14 mouse cellular contexts compared by ENCODE assay signal in the genomic region with DNA sequence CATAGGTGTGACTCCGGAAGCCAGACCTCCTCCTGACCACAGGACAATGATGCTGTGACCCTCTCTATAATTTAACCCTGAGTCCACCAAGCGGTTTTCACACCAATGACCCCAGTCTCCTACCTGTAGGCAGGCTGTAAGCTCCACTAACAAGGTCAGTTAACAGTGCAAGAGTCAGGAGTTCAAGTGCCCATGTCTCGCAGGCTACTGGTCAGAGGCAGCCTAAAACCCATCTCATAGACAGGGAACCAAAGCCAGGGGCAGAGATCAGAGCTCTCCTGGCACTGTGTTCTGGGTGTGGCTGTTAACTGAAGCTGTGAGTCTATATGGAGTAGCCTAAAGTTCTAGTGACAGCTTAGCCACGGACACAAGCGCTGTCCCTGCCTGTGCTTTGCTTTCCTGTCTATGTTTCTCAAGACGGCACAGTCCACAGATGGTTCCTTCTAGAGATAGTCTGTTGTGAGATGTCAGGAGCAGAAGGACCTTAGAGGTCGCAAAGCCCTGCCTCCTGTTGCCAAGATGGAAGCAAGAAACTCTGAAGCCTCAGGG. TPM values are rescaled to one million over a fixed set of nuclear protein-coding genes. Genes with fewer than 3 reads are reported as not detected.
A peak's percentile ranks its signal among the peaks of the same experiment; 100 is the strongest.
DNase-seq lines count a peak whose midpoint lies in the region; ATAC-seq and TF ChIP-seq lines count a peak whose summit lies in the region.
"Had no signal": no experiment of that assay in that cellular context is flagged by ENCODE, and none has a peak within 500 bp of the region (broad histone marks: within the 10 kb centered on the region; RNA-seq: fewer than 3 reads in every experiment).

No protein-coding gene starts in this region.

- no peak for TF ChIP-seq RAD21 in MEL (IDR thresholded peaks at IDR 0.05; ENCODE audit: low read depth, low read length)

- TF ChIP-seq POLR2A in spleen, adult 2 months (IDR thresholded peaks at IDR 0.05; ENCODE audit: low read depth, low read length), result no peak
- peak; percentile 19 to 36; a peak in 2 of 4 replicates for TF ChIP-seq POLR2A in MEL (IDR thresholded peaks at IDR 0.05; ENCODE audit: control insufficient read depth in 1 of 2, insufficient read depth in 1 of 2, low read depth in 1 of 2, low read length in 2 of 2, poor library complexity in 1 of 2)

- no peaks in the 10 kb centered on the region for H3K27me3 ChIP-seq in spleen, adult 2 months (ENCODE audit: control insufficient read depth, insufficient read depth, low read length)
- H3K27me3 ChIP-seq in MEL (ENCODE audit: control insufficient read depth in 1 of 2, insufficient read depth in 2 of 2, low read length in 2 of 2), result no peaks in the 10 kb centered on the region
- peaks cover 2% of the 10 kb centered on the region; the same call in 1 of the 2 replicates for H3K27me3 ChIP-seq in liver, embryonic 15.5 days
- H3K27me3 ChIP-seq in forebrain, embryonic 15.5 days, result no peaks in the 10 kb centered on the region
- H3K27me3 ChIP-seq: embryonic facial prominence, embryonic 15.5 days had no signal

- TF ChIP-seq CTCF in spleen, adult 2 months (IDR thresholded peaks at IDR 0.05; ENCODE audit: extremely low read depth, insufficient read depth, insufficient read length, insufficient replicate concordance), result no peak
- TF ChIP-seq CTCF in MEL (IDR thresholded peaks at IDR 0.05 in 2 of 3, conservative IDR thresholded peaks at IDR 0.05 in 1 of 3; ENCODE audit: control insufficient read depth in 1 of 3, insufficient read depth in 1 of 3, low read depth in 2 of 3, low read length in 3 of 3, poor library complexity in 1 of 3, severe bottlenecking in 1 of 3), result no peak

- no peak overlapping the region for H3K4me3 ChIP-seq in spleen, adult 2 months (ENCODE audit: extremely low read depth, insufficient read depth, insufficient read length)
- H3K4me3 ChIP-seq in MEL (ENCODE audit: control insufficient read depth in 1 of 2, insufficient read depth in 1 of 2, low read depth in 2 of 2, low read length in 2 of 2), result no peak overlapping the region
- H3K4me3 ChIP-seq in liver, embryonic 15.5 days (replicated peaks), result no peak overlapping the region
- no peak overlapping the region for H3K4me3 ChIP-seq in forebrain, embryonic 15.5 days
- H3K4me3 ChIP-seq: embryonic facial prominence, embryonic 15.5 days had no signal

- no peak for DNase-seq in spleen, adult 2 months (ENCODE audit: low read depth in 1 of 2, low spot score in 2 of 2)
- DNase-seq in spleen, postnatal 14 days (ENCODE audit: low spot score in 2 of 2), result no peak
- DNase-seq in MEL (ENCODE audit: low read depth, low spot score), result peak; percentile 53
- no peak for DNase-seq in adrenal gland, adult 2 months
- no peak for DNase-seq in urinary bladder, postnatal 36 days (ENCODE audit: low spot score in 2 of 2)
- DNase-seq: cerebellum, postnatal 36 days; gastrocnemius, postnatal 36 days; heart, postnatal 36 days; kidney, postnatal 36 days had no signal

- peaks cover 27% of the 10 kb centered on the region for H3K36me3 ChIP-seq in spleen, adult 2 months (ENCODE audit: control insufficient read depth, insufficient read depth, low read length)
- no peaks in the 10 kb centered on the region; a peak in 2 of 4 replicates for H3K36me3 ChIP-seq in MEL (ENCODE audit: control insufficient read depth in 1 of 2, insufficient read depth in 2 of 2, low read length in 2 of 2)
- peaks cover 33% of the 10 kb centered on the region for H3K36me3 ChIP-seq in liver, embryonic 15.5 days (replicated peaks)
- no peaks in the 10 kb centered on the region for H3K36me3 ChIP-seq in forebrain, embryonic 15.5 days

- no peaks in the 10 kb centered on the region for H3K9me3 ChIP-seq in MEL (replicated peaks; ENCODE audit: insufficient read depth, low read length)
- H3K9me3 ChIP-seq in liver, embryonic 15.5 days (replicated peaks), result no peaks in the 10 kb centered on the region
- H3K9me3 ChIP-seq in forebrain, embryonic 15.5 days, result no peaks in the 10 kb centered on the region
- H3K9me3 ChIP-seq: embryonic facial prominence, embryonic 15.5 days had no signal

- H3K79me2 ChIP-seq in MEL (ENCODE audit: control insufficient read depth, insufficient read depth, low read length, poor library complexity), result no peaks in the 10 kb centered on the region

- peak; percentile 17 for ATAC-seq in liver, embryonic 15.5 days (ENCODE audit: insufficient read depth)
- no peak for ATAC-seq in forebrain, embryonic 15.5 days (replicated peaks)
- ATAC-seq: intestine, postnatal 0 days had no signal

- no peak overlapping the region for H3K9ac ChIP-seq in MEL (ENCODE audit: control insufficient read depth, low read depth, low read length, poor library complexity, severe bottlenecking)
- peak overlapping the region; percentile 8; the same call in 1 of the 2 replicates for H3K9ac ChIP-seq in liver, embryonic 15.5 days
- no peak overlapping the region for H3K9ac ChIP-seq in forebrain, embryonic 15.5 days (replicated peaks)
- H3K9ac ChIP-seq: embryonic facial prominence, embryonic 15.5 days had no signal

- H3K27ac ChIP-seq in spleen, adult 2 months (ENCODE audit: insufficient read depth, low read length), result peak overlapping the region; percentile 35
- no peak overlapping the region for H3K27ac ChIP-seq in MEL (ENCODE audit: control insufficient read depth, low read depth, low read length)
- peak overlapping the region; percentile 85 for H3K27ac ChIP-seq in liver, embryonic 15.5 days (replicated peaks)
- H3K27ac ChIP-seq in forebrain, embryonic 15.5 days (replicated peaks), result no peak overlapping the region
- H3K27ac ChIP-seq: embryonic facial prominence, embryonic 15.5 days had no signal

- 37% methylated on average over 7 of the region's 7 CpGs for WGBS in spleen, adult 2 months
- WGBS in liver, embryonic 15.5 days (ENCODE audit: insufficient replicate concordance), result 43% methylated on average over 7 of the region's 7 CpGs
- WGBS in forebrain, embryonic 15.5 days, result 82% methylated on average over 7 of the region's 7 CpGs

- no peak for TF ChIP-seq EP300 in MEL (IDR thresholded peaks at IDR 0.05; ENCODE audit: low read depth in 1 of 2, low read length in 2 of 2)

- peaks cover 30% of the 10 kb centered on the region for H3K4me1 ChIP-seq in spleen, adult 2 months (ENCODE audit: control insufficient read depth, insufficient read depth, insufficient read length)
- H3K4me1 ChIP-seq in MEL (ENCODE audit: control insufficient read depth in 1 of 2, insufficient read depth in 2 of 2, low read length in 2 of 2), result peaks cover 0 to 7% of the 10 kb centered on the region in 2 experiments; a peak in 1 of 4 replicates
- H3K4me1 ChIP-seq in liver, embryonic 15.5 days (replicated peaks), result peaks cover 79% of the 10 kb centered on the region
- no peaks in the 10 kb centered on the region for H3K4me1 ChIP-seq in forebrain, embryonic 15.5 days
- H3K4me1 ChIP-seq: embryonic facial prominence, embryonic 15.5 days had no signal

- no peak overlapping the region for H3K4me2 ChIP-seq in liver, embryonic 15.5 days
- H3K4me2 ChIP-seq in forebrain, embryonic 15.5 days (replicated peaks), result no peak overlapping the region
- H3K4me2 ChIP-seq: embryonic facial prominence, embryonic 15.5 days had no signal

TF ChIP-seq in MEL, 35 proteins besides CTCF, POLR2A, EP300 and RAD21 (continues in another document):
- TF ChIP-seq CHD2 (IDR thresholded peaks at IDR 0.05; ENCODE audit: low read length), result 0 out of 2 replicates have a peak, but pooled peaks have one; percentile 34
- 0 out of 2 replicates have a peak, but pooled peaks have one; percentile 3 for TF ChIP-seq BHLHE40 (IDR thresholded peaks at IDR 0.05; ENCODE audit: borderline replicate concordance, low read depth, low read length)
- peak; percentile 70 for TF ChIP-seq POLR2AphosphoS2 (IDR thresholded peaks at IDR 0.05; ENCODE audit: low read length)
- no peak for TF ChIP-seq ZNF384 (IDR thresholded peaks at IDR 0.05; ENCODE audit: low read depth, low read length)

RNA-seq across cellular contexts. Expression of a gene that starts 9.3 kb away (rescaled TPM):
- 991 and 1,064 TPM in 2 replicates for polyA plus RNA-seq in spleen, adult 2 months (2012; rRNA removed)
- 139 and 156 TPM in 2 replicates for total RNA-seq in MEL (2012; rRNA removed)
- polyA plus RNA-seq in MEL (2012; ENCODE audit: insufficient read depth in 1 of 2, insufficient read length in 2 of 2, low read depth in 1 of 2, low replicate concordance in 2 of 2, missing spikeins in 1 of 2), result 100 to 1,000 TPM in 1 of 2 experiments, not detected in 1; 724 TPM
- polyA plus RNA-seq in liver, embryonic 15.5 days (2015; fragmentation: Nextera tagmentation; extraction: Ambion mirVana), result 734 and 787 TPM in 2 replicates
- total RNA-seq in adrenal gland, adult 2 months (2021), result 100 to 1,000 TPM; 187 to 254 TPM
- 315 and 432 TPM in 2 replicates for polyA plus RNA-seq in adrenal gland, adult 2 months (2012; rRNA removed)
- polyA plus RNA-seq in forebrain, embryonic 15.5 days (2015; fragmentation: Nextera tagmentation; extraction: Ambion mirVana), result 47.4 and 48.4 TPM in 2 replicates

RNA-seq across cellular contexts. Expression of a gene that starts 12.3 kb away (rescaled TPM):
- polyA plus RNA-seq in spleen, adult 2 months (2012; rRNA removed), result 2.3 and 3.8 TPM in 2 replicates
- 2.0 and 2.2 TPM in 2 replicates for total RNA-seq in MEL (2012; rRNA removed)
- 1 to 10 TPM in 1 of 2 experiments, not detected in 1; 3.6 TPM for polyA plus RNA-seq in MEL (2012; ENCODE audit: insufficient read depth in 1 of 2, insufficient read length in 2 of 2, low read depth in 1 of 2, low replicate concordance in 2 of 2, missing spikeins in 1 of 2)
- 2.9 and 3.8 TPM in 2 replicates for polyA plus RNA-seq in liver, embryonic 15.5 days (2015; fragmentation: Nextera tagmentation; extraction: Ambion mirVana)
- total RNA-seq in adrenal gland, adult 2 months (2021), result under 1 TPM; 0.17 to 0.24 TPM
- polyA plus RNA-seq in adrenal gland, adult 2 months (2012; rRNA removed), result 0.20 TPM in 1 of 2 replicates, not detected in the other
- 2.6 and 4.9 TPM in 2 replicates for polyA plus RNA-seq in forebrain, embryonic 15.5 days (2015; fragmentation: Nextera tagmentation; extraction: Ambion mirVana)
- total RNA-seq: gastrocnemius, postnatal 36 days; heart, postnatal 36 days had no signal

RNA-seq across cellular contexts. Expression of a gene that starts 29.7 kb away (rescaled TPM):
- 0.77 and 1.3 TPM in 2 replicates for polyA plus RNA-seq in spleen, adult 2 months (2012; rRNA removed)
- total RNA-seq in MEL (2012; rRNA removed), result 0.10 TPM in 1 of 2 replicates, not detected in the other
- polyA plus RNA-seq in MEL (2012; ENCODE audit: insufficient read depth in 1 of 2, insufficient read length in 2 of 2, low read depth in 1 of 2, low replicate concordance in 2 of 2, missing spikeins in 1 of 2), result not detected
- polyA plus RNA-seq in liver, embryonic 15.5 days (2015; fragmentation: Nextera tagmentation; extraction: Ambion mirVana), result 0.06 TPM in 1 of 2 replicates, not detected in the other
- 10 to 100 TPM; 22.7 to 58.7 TPM for total RNA-seq in adrenal gland, adult 2 months (2021)
- 17.0 and 35.6 TPM in 2 replicates for polyA plus RNA-seq in adrenal gland, adult 2 months (2012; rRNA removed)
- not detected in 2 replicates for polyA plus RNA-seq in forebrain, embryonic 15.5 days (2015; fragmentation: Nextera tagmentation; extraction: Ambion mirVana)
- total RNA-seq: midbrain, postnatal 0 days had no signal
- polyA plus RNA-seq: intestine, postnatal 0 days had no signal

RNA-seq across cellular contexts. Expression of a gene that starts 34.4 kb away (rescaled TPM):
- polyA plus RNA-seq in spleen, adult 2 months (2012; rRNA removed), result 7.7 and 7.8 TPM in 2 replicates
- total RNA-seq in MEL (2012; rRNA removed), result 6.1 and 8.1 TPM in 2 replicates
- polyA plus RNA-seq in MEL (2012; ENCODE audit: insufficient read depth in 1 of 2, insufficient read length in 2 of 2, low read depth in 1 of 2, low replicate concordance in 2 of 2, missing spikeins in 1 of 2), result 10 to 100 TPM in 1 of 2 experiments, not detected in 1; 13.8 TPM
- polyA plus RNA-seq in liver, embryonic 15.5 days (2015; fragmentation: Nextera tagmentation; extraction: Ambion mirVana), result 11.5 and 12.3 TPM in 2 replicates
- 10 to 100 TPM in 1 of 2 experiments, 1 to 10 TPM in 1; 9.3 to 10.5 TPM for total RNA-seq in adrenal gland, adult 2 months (2021)
- polyA plus RNA-seq in adrenal gland, adult 2 months (2012; rRNA removed), result 4.4 and 5.2 TPM in 2 replicates
- 14.1 and 14.9 TPM in 2 replicates for polyA plus RNA-seq in forebrain, embryonic 15.5 days (2015; fragmentation: Nextera tagmentation; extraction: Ambion mirVana)

Comparison
In these comparisons a context has a peak if more than half of its experiments do, and no peak if none do; other contexts are left out.
1. H3K27ac ChIP-seq: peak in spleen, adult 2 months (single experiment) and liver, embryonic 15.5 days (single experiment); none in MEL (single experiment) and forebrain, embryonic 15.5 days (single experiment).